Mouse (Mus musculus): ENCODE measurements at regions not wholly inside any gene's neighbourhood (a gene's known extent, or its start where the extent isn't known, plus 50 kb on each side); places are given as distances from the start of the nearest gene placed in this dataset.
"Not testable (repeated sequence)": the region's sequence is repeated elsewhere in the genome, so short reads cannot be mapped to it uniquely, and the experiment has no call there.

DNA sequence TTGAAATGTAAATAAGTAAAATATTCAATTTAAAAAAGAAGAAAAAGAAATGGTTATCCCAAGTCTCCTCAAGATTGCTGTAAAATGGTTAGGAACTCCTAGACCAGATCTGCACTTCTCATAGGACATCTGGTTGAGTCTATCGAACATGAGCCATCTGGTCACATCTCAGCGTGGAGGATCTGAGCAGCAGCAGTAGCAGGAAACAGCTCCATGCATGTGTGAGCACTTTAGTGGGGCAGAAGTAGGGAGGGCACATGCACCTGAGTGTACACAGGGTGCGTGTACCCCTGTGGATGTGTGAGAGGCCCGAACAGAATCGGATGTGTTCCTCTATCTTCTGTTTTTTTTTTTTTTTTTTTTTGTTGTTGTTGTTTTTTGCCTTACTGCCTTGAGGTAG lies 65.2 kb upstream of the Klf13 start:
- no peak overlapping the region for H3K4me3 ChIP-seq
- 86% methylated on average over 5 of the region's 5 CpGs for WGBS
- H3K36me3 ChIP-seq, result no peaks in the 10 kb centered on the region
- H3K27ac ChIP-seq, result no peak overlapping the region
- H3K4me2 ChIP-seq (replicated peaks), result no peak overlapping the region
- no peak for ATAC-seq (ENCODE audit: low FRiP score, low read depth)
- H3K27me3 ChIP-seq, result no peaks in the 10 kb centered on the region
- H3K4me1 ChIP-seq, result no peaks in the 10 kb centered on the region
- H3K9ac ChIP-seq, result no peak overlapping the region
- H3K9me3 ChIP-seq, result no peaks in the 10 kb centered on the region

DNA sequence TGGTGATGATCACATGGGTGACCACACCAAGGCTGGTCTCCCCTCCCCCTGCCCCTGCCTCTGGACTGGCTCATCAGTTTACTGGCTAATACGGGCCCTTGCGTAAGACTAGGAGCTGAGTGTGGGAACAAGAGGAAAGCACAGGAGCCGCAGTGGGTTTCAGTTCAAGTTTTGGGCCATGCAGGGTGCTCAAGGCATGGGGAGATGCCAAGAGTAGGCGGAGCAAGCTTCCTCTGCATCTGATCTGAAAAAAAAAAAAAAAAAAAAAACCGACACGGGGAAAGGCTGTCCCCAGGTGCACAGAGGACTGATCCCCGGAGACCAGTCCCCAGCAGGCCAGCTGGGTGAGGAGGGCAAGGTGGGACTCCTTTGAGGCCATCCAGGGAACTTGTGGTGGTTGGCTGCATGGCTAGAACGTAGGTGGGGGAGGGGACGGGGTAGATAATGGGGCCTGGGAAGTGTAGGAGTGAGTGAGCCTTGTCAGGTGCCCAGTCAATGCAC lies 62.9 kb upstream of the Klf13 start:
- Histone ChIP-seq H3K4me1 (no peaks in the 10 kb centered on the region), H3K4me3 (no peak overlapping the region), H3K4me2 (replicated peaks) (no peak overlapping the region), H3K9ac (no peak overlapping the region), H3K9me3 (no peaks in the 10 kb centered on the region), H3K36me3 (no peaks in the 10 kb centered on the region), H3K27me3 (no peaks in the 10 kb centered on the region), H3K27ac (no peak overlapping the region)
- ATAC-seq (ENCODE audit: low FRiP score, low read depth), result no peak
- WGBS, result 68% methylated on average over 9 of the region's 9 CpGs

DNA sequence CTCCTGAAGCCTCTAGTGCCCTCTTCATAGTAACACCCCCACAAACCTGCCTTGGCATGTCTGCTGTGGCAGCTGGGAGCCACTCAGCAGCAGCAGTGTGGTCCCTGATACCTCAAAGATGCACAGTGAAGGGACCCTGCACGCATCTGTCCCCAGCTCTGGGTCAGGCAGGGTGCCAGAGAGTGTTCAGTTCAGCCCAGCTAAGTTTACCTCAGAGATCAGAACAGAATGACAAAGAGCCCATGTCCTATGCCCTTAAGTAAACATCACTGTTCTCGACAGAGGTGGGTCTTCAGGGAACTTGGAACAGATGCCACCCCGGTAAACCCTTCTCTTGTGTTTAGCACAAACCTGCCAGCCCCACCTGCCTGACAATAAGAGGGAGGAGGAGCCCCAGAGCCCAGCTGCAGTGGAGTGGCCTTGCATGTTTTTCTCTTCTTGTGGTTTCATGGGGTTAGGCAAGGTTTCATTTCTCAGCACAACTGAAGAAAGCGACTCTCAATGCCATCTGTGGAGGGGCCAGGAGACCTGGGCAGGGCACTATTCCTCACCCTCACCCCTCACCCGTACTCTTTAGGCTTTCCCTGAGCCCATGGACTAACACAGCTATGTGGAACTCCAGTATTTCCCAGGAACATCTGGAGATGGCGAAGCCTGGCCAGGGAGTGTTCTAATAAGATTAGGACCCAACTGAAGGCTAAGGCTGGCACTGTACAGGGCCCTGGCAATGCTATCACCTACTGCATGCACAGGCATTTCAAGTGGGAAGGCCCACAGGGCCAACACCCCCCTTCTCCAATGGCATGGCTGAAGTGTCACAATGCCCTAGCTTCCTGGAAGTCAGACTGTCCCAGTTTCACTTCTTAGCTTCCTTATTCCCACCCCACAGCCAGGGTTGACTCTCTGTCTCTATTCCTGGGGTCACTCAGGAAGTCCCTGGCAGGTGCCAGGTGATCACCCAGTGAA lies 60.6 kb upstream of the Klf13 start:
- H3K27me3 ChIP-seq, result no peaks in the 10 kb centered on the region
- H3K27ac ChIP-seq, result no peak overlapping the region
- no peak for ATAC-seq (ENCODE audit: low FRiP score, low read depth)
- no peaks in the 10 kb centered on the region for H3K36me3 ChIP-seq
- H3K9ac ChIP-seq, result no peak overlapping the region
- H3K4me3 ChIP-seq, result no peak overlapping the region
- WGBS, result 57% methylated on average over 6 of the region's 6 CpGs
- no peaks in the 10 kb centered on the region for H3K4me1 ChIP-seq
- no peaks in the 10 kb centered on the region for H3K9me3 ChIP-seq
- H3K4me2 ChIP-seq (replicated peaks), result no peak overlapping the region

DNA sequence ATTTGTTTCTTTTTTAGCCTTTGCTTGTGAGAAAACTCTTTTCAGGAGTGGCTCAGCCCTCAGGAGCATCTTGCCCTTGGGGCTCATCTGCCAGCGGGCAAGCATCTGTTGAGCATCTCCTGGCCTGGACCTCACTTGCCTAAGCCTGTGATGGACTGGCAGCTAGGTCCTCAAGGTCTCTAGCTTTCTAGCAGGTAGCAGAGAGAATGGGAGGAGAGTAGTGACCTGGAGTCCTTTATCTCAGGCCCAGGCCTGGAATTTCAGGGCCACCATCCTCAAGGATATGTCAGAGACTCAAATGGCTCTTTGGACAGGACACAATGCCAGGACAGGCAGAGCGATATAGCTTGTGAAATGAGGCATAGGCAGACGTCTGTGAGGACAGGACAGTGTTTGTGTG lies 59.3 kb upstream of the Klf13 start:
- no peak overlapping the region for H3K9ac ChIP-seq
- WGBS, result 77% methylated on average over 3 of the region's 3 CpGs

DNA sequence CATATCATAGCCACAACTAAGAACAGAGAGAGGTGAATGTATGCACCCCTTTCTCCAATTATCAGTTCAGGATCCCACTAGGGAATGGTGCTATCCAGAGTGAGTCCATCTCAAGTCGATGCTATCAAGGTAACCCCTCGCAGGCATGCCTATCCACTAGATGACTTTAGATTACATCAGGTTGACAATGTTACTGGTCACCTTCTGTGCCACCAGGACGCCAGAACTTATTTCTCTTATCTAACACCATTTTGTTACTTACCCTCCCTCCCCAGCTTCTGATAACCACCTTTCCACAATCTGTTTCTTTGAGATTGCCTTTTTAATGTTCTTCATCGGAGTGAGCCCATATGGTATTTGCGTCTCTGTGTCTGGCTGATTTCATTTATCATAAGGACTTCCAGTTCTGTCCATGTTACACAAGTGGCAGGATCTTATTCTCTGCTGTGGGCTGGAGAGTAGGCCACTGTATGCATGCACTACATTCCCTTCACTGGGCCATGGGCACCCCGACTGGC lies 57.9 kb upstream of the Klf13 start:
- Histone ChIP-seq H3K9me3 (no peaks in the 10 kb centered on the region), H3K9ac (no peak overlapping the region), H3K36me3 (no peaks in the 10 kb centered on the region), H3K27ac (no peak overlapping the region), H3K4me3 (no peak overlapping the region), H3K27me3 (no peaks in the 10 kb centered on the region), H3K4me1 (no peaks in the 10 kb centered on the region), H3K4me2 (replicated peaks) (no peak overlapping the region)
- ATAC-seq (ENCODE audit: low FRiP score, low read depth), result no peak
- whole genome bisulfite sequencing, result 85% methylated on average over 6 of the region's 6 CpGs

More for the DNA sequence above, 59.3 kb upstream of the Klf13 start:
- Histone ChIP-seq H3K9me3 (no peaks in the 10 kb centered on the region), H3K4me3 (no peak overlapping the region), H3K27me3 (no peaks in the 10 kb centered on the region), H3K4me2 (replicated peaks) (no peak overlapping the region), H3K4me1 (no peaks in the 10 kb centered on the region), H3K36me3 (no peaks in the 10 kb centered on the region), H3K27ac (no peak overlapping the region)
- no peak for ATAC-seq (ENCODE audit: low FRiP score, low read depth)

DNA sequence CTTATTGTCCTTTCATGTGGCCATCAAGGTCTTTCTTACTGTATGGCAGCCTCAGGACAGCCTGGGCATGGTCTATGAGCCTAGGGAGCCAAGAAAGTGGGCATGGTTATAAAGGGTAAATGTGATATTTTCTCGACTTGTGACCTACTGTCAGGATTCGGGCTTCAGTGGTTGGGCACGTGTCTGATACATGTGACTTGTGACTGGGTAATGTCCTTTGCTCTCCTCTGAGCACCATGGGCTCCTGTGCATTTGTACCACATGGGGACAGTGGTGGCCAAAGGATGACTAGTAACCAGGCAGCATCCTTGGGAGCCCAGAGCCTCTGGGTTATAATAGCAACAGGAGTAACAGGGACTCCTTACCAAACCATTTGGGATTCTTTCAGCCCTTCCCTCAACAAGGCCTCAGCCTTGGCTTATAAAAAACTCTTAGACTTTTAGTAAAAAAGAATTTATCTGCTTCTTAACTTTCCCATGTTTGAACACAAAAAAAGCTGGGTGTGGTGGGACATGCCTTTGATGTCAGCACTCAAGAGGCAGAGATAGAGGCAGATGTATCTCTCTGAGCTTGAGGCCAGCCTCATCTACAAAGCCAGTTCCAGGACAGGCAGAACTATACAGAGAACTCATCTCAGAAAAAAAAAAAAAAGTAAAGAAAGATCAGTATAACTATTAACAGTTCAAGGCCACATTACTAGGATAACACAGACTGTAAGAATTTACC lies 56.7 kb upstream of the Klf13 start:
- Histone ChIP-seq H3K4me3 (no peak overlapping the region), H3K36me3 (no peaks in the 10 kb centered on the region), H3K9me3 (no peaks in the 10 kb centered on the region), H3K27ac (no peak overlapping the region), H3K4me2 (replicated peaks) (no peak overlapping the region), H3K27me3 (no peaks in the 10 kb centered on the region), H3K4me1 (no peaks in the 10 kb centered on the region), H3K9ac (no peak overlapping the region)
- ATAC-seq (ENCODE audit: low FRiP score, low read depth), result no peak
- WGBS, result 78% methylated on average over 3 of the region's 3 CpGs

DNA sequence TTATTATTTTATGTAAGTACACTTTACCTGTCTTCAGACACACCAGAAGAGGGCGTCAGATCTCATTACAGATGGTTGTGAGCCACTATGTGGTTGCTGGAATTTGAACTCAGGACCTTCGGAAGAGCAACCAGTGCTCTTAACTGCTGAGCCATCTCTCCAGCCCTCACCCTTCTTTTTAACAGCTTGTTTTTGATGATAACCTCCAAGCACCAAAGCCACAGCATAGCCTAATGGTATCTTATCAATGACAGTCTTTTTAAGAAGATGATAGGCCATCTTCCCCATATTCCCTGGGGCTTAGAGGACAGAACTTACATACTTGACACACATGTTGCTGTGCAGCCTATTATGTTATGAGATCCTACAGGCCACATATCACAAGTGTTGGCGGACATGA lies 56.1 kb upstream of the Klf13 start:
- not testable (repeated sequence) for H3K36me3 ChIP-seq; H3K4me2 ChIP-seq (replicated peaks); H3K9me3 ChIP-seq; H3K27ac ChIP-seq; H3K9ac ChIP-seq; H3K4me3 ChIP-seq; H3K4me1 ChIP-seq; ATAC-seq (ENCODE audit: low FRiP score, low read depth); H3K27me3 ChIP-seq
- 81% methylated on average over 3 of the region's 3 CpGs for WGBS

DNA sequence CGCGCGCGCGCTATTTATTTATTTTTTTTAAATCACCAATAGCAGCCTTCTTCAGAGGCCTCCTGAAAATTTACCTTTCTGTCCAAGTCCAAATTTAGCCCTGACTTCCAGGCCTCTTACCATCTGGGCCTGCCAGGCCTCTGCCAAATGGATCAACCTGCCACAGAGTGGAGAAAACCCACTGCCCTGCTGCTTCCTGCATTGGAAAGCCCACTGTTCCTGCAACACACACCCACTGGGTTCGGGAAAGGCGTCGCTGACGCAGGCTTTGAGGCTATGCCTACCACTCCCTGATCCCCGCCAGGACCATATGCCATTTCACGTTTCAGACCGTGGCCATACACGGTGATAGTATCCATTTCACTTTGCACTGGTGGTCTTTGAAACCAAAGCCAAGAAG lies 53.4 kb upstream of the Klf13 start:
- Histone ChIP-seq H3K9me3 (no peaks in the 10 kb centered on the region), H3K4me3 (no peak overlapping the region), H3K4me1 (peaks cover 3% of the 10 kb centered on the region), H3K27ac (no peak overlapping the region), H3K27me3 (no peaks in the 10 kb centered on the region), H3K9ac (no peak overlapping the region), H3K4me2 (replicated peaks) (no peak overlapping the region), H3K36me3 (no peaks in the 10 kb centered on the region)
- 90% methylated on average over 13 of the region's 13 CpGs for WGBS
- ATAC-seq (ENCODE audit: low FRiP score, low read depth), result no peak

DNA sequence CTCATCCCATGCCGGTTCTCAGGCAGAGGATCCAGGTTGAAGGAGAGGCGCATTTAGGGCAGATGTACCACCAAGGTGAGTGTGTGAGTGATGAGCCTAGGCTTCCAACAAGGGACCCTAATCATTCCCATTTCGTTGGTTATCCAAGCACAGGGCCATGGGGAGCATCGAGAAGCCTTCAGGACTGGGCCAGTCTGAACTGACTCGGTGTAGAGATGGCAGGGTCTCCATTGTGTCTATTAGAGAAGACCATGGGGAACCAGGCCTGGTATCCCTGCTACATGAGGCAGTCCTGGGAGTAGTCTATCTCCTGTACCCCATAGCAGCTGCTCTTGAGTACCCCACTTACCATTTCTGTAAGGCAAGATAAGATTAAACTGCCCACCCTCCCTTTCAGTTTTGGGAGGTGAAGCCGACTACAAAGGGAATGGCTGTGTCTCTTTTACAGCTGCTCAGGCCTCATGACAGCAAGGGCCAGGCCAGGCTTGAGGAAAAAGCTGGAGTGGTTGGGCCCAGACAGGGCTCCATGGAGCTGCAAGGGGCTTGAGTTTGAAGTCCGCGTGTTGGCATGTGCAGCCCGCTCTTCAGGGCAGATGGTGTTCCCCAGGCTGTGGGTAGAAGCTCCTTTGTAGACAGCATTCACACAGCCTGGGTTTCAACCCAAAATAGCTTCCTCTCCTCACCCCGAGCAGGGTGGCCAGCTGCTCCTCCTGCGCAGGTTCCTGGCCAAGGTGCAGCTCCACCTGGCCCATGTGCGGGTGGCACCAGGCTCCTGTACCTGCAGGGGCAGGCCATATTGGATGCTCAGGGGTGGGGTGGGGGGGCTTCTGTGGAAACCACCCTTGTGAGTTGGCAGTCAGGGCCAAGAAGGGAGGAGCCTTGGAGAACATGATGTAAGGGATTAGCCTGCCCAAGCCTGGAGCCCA lies 52.6 kb upstream of the Klf13 start:
- no peak for ATAC-seq (ENCODE audit: low FRiP score, low read depth)
- no peak overlapping the region for H3K9ac ChIP-seq
- H3K36me3 ChIP-seq, result no peaks in the 10 kb centered on the region
- no peaks in the 10 kb centered on the region for H3K27me3 ChIP-seq
- no peak overlapping the region for H3K4me3 ChIP-seq
- WGBS, result 87% methylated on average over 12 of the region's 12 CpGs
- H3K4me1 ChIP-seq, result peaks cover 11% of the 10 kb centered on the region
- H3K9me3 ChIP-seq, result no peaks in the 10 kb centered on the region
- no peak overlapping the region for H3K4me2 ChIP-seq (replicated peaks)
- H3K27ac ChIP-seq, result no peak overlapping the region

DNA sequence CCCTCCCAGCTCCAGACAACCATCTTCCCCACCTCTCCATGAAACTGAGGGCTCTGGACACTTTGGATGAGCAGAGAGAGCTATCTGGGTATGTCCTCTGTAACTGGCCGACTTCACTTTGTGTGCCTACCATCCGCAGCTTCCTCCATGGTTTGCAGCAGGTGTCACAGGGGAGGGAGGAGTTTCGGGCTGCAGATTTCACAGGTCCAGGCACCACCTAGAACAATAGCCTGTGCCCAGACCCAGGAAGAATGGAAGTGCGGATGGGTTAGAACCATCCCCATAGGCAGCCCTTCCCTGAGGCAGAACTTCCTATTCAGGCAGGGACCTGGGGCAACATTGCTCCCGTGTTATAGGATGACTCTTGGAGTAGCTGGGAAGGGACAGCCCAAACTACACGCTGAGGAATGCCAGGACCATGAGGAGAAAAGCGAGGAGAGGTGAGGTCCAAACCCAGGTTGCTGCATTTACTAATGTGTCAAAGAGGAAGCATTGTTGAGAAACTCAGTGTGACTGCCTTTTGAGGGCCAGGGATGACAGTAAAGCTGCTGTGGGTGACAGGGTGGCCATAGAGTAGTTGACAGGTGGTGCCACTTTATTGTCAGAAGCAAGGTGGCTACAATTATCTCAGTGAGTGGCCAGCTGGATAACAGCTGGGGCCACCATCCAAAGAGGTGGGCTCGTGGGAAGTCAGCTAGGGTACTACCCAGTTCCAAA lies 51.8 kb upstream of the Klf13 start:
- Histone ChIP-seq H3K9ac (no peak overlapping the region), H3K4me2 (replicated peaks) (no peak overlapping the region), H3K36me3 (no peaks in the 10 kb centered on the region), H3K4me1 (peaks cover 14% of the 10 kb centered on the region), H3K4me3 (no peak overlapping the region), H3K27me3 (no peaks in the 10 kb centered on the region), H3K9me3 (no peaks in the 10 kb centered on the region), H3K27ac (no peak overlapping the region)
- no peak for ATAC-seq (ENCODE audit: low FRiP score, low read depth)
- whole genome bisulfite sequencing, result 81% methylated on average over 8 of the region's 8 CpGs

DNA sequence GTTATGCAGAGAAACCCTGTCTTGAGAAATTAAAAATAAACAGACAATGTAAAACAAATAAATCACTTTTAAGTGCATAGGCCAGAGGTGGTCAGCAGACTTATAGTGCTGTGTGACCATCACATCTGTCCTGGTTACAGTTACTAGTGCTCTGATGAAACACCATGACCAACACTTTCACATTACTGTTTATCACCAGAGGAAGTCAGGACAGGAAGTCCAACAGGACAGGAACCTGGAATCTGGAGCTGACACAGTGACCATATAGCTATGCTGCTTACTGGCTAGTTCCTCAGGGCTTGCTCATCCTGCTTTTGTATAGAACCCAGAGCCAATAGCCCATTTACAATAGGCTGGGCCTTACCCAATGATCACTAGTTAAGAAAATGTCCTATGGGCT lies 51.0 kb upstream of the Klf13 start:
- Histone ChIP-seq H3K36me3 (no peaks in the 10 kb centered on the region), H3K9ac (no peak overlapping the region), H3K4me1 (peaks cover 14% of the 10 kb centered on the region), H3K27ac (no peak overlapping the region), H3K4me3 (no peak overlapping the region), H3K4me2 (replicated peaks) (no peak overlapping the region), H3K9me3 (no peaks in the 10 kb centered on the region), H3K27me3 (no peaks in the 10 kb centered on the region)
- ATAC-seq (ENCODE audit: low FRiP score, low read depth), result no peak

All from limb, embryonic 13.5 days (tissue).